Mouse (Mus musculus): Measurements from ENCODE around the gene Igfbp3.

Igfbp3 gene

GRCm38 (mm10) chr11:7169645-7170044, 44.1 kb downstream of the Igfbp3 start:
- DNase-seq (ENCODE audit: low spot score in 2 of 2): no peak

GRCm38 (mm10) chr11:7164416-7164815, 49.3 kb downstream of the Igfbp3 start:
- DNase-seq (ENCODE audit: low spot score in 2 of 2): no peak

- no peak for DNase-seq (ENCODE audit: low spot score in 2 of 2)
These were observed 52.1 kb downstream of the Igfbp3 start for GRCm38 (mm10) chr11:7161502-7162174.

GRCm38 (mm10) chr11:7160637-7161101, 53.1 kb downstream of the Igfbp3 start:
- no peak for DNase-seq (ENCODE audit: low spot score in 2 of 2)

GRCm38 (mm10) chr11:7160146-7160545, 53.6 kb downstream of the Igfbp3 start:
- DNase-seq (ENCODE audit: low spot score in 2 of 2): no peak

GRCm38 (mm10) chr11:7158196-7158595, 55.5 kb downstream of the Igfbp3 start:
- DNase-seq (ENCODE audit: low spot score in 2 of 2): no peak

- no peak for DNase-seq (ENCODE audit: low spot score in 2 of 2)
These were observed 57.3 kb downstream of the Igfbp3 start for GRCm38 (mm10) chr11:7156427-7156826.

Data from urinary bladder, adult 18-20 months (tissue).